Mouse (Mus musculus): ENCODE measurements around the gene Parp12. TPM values are rescaled to one million over a fixed set of nuclear protein-coding genes. Genes with fewer than 3 reads are reported as not detected.

Gene Parp12
- total and polyA plus RNA-seq, 2 experiments from 2014 or later = 3.5 to 8.7 TPM

DNA sequence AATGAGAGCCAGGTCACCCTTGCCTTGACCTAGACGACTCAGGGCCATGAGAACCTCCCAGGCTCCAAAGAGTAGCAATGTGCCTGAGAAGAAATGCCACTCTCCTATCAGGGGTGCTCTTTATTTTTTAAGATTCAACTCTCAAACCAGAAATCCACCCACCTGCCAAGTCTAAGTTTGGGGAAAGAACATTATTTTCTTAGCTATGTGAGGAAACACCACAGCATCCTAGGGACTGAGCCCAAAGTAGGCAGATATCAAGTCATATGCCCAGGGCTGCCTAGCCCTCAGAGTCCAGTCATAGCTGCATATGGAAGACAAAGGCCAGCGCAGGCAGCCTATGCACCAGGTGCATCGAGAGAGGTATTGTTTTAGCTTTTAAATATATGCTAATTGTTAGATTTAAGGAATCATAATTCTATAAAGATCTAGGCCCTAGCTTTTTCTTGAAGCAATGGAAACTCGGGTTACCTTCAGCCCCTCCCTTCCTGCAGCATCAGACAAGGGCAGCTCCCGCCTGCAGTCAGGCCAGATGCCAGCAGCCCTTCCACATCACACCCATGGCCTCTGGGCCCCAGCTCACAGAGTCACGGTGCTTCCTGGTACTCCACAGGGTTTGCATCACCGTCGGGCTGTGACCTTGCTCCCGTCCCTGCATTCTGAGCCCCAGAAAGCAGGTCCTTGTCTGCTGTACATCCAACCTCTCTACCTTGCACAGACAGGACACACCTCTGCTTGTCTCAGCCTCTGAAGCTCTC, 66.2 kb downstream of the Parp12 start:
- no peaks in the 10 kb centered on the region for H3K27me3 ChIP-seq (ENCODE audit: insufficient read depth, low read length)
- 72% methylated on average over 9 of the region's 9 CpGs for WGBS
- H3K9me3 ChIP-seq (ENCODE audit: low read length) = no peaks in the 10 kb centered on the region
- H3K9ac ChIP-seq (replicated peaks; ENCODE audit: low read length) = no peak overlapping the region
- ATAC-seq (no peak), DNase-seq (ENCODE audit: low spot score) (no peak)
- TF ChIP-seq CTCF (IDR thresholded peaks at IDR 0.05; ENCODE audit: low read depth) = no peak
- no peak overlapping the region for H3K4me3 ChIP-seq (ENCODE audit: low read length)
- H3K4me2 ChIP-seq (ENCODE audit: low read depth, low read length) = no peak overlapping the region
- H3K36me3 ChIP-seq (ENCODE audit: insufficient read depth, low read length) = no peaks in the 10 kb centered on the region
- no peak overlapping the region for H3K27ac ChIP-seq
- H3K4me1 ChIP-seq (ENCODE audit: insufficient read depth, low read length) = peaks cover 15% of the 10 kb centered on the region

DNA sequence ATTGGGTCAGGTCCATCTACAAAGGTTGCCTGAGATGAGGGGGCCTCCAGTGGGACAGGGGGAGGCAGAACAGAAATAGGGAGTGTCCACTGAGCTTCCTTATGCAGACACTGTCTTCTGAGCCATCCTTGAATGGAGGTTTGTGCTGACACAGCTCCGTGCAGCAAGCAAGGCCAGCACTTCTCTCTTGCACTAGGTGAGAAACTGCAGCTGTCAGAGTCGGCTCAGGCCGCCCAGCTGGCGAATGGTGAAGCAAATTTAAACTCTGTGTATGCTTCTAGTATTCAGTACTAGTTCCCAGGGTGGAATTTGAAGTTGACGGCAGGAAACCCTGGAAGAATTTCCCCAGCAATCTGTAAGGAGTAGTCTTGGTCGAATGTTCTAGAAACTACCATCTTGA, 67.3 kb downstream of the Parp12 start:
- WGBS = 79% methylated on average over 6 of the region's 6 CpGs
- H3K4me3 ChIP-seq (ENCODE audit: low read length) = no peak overlapping the region
- H3K36me3 ChIP-seq (ENCODE audit: insufficient read depth, low read length) = no peaks in the 10 kb centered on the region
- TF ChIP-seq CTCF (IDR thresholded peaks at IDR 0.05; ENCODE audit: low read depth) = no peak
- peaks cover 15% of the 10 kb centered on the region for H3K4me1 ChIP-seq (ENCODE audit: insufficient read depth, low read length)
- H3K27me3 ChIP-seq (ENCODE audit: insufficient read depth, low read length) = no peaks in the 10 kb centered on the region
- H3K4me2 ChIP-seq (ENCODE audit: low read depth, low read length) = no peak overlapping the region
- no peak overlapping the region for H3K9ac ChIP-seq (replicated peaks; ENCODE audit: low read length)
- ATAC-seq (no peak), DNase-seq (ENCODE audit: low spot score) (no peak)
- no peak overlapping the region for H3K27ac ChIP-seq
- H3K9me3 ChIP-seq (ENCODE audit: low read length) = no peaks in the 10 kb centered on the region

- Histone ChIP-seq H3K4me1 (ENCODE audit: insufficient read depth, low read length) (peaks cover 9% of the 10 kb centered on the region), H3K4me2 (ENCODE audit: low read depth, low read length) (no peak overlapping the region), H3K9ac (replicated peaks; ENCODE audit: low read length) (no peak overlapping the region), H3K36me3 (ENCODE audit: insufficient read depth, low read length) (no peaks in the 10 kb centered on the region), H3K27me3 (ENCODE audit: insufficient read depth, low read length) (no peaks in the 10 kb centered on the region), H3K27ac (no peak overlapping the region), H3K9me3 (ENCODE audit: low read length) (no peaks in the 10 kb centered on the region), H3K4me3 (ENCODE audit: low read length) (no peak overlapping the region)
- TF ChIP-seq CTCF (IDR thresholded peaks at IDR 0.05; ENCODE audit: low read depth) = no peak
- no peak for DNase-seq (ENCODE audit: low spot score)
- 44% methylated on average over 5 of the region's 5 CpGs for WGBS
- no peak for ATAC-seq
These were observed 69.0 kb downstream of the Parp12 start for GRCm38 (mm10) chr6:39049141-39049540.

DNA sequence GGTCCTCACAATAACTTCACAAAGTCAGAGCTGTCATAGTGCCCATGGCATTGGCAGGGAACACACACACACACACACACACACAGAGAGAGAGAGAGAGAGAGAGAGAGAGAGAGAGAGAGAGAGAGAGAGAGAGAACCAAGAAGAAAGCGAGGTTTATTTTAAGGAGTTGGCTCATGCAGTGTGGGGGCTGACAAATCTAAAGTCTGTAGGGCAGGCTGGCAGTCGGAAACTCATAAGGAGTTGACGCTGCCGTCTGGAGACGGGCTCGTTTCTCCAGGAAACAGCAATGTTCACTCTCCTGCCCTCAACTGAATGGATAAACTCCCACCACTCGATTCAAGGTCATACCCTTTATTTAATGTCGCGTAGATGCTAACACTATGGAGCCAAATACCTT, 77.7 kb downstream of the Parp12 start:
- Histone ChIP-seq H3K9ac (replicated peaks; ENCODE audit: low read length) (no peak overlapping the region), H3K9me3 (ENCODE audit: low read length) (no peaks in the 10 kb centered on the region), H3K27ac (no peak overlapping the region), H3K4me1 (ENCODE audit: insufficient read depth, low read length) (no peaks in the 10 kb centered on the region), H3K27me3 (ENCODE audit: insufficient read depth, low read length) (no peaks in the 10 kb centered on the region), H3K36me3 (ENCODE audit: insufficient read depth, low read length) (no peaks in the 10 kb centered on the region), H3K4me2 (ENCODE audit: low read depth, low read length) (no peak overlapping the region), H3K4me3 (ENCODE audit: low read length) (no peak overlapping the region)
- 73% methylated on average over 9 of the region's 9 CpGs for WGBS
- ATAC-seq (no peak), DNase-seq (ENCODE audit: low spot score) (no peak)
- TF ChIP-seq CTCF (IDR thresholded peaks at IDR 0.05; ENCODE audit: low read depth) = no peak

Other genes with a start within 250 kb of the Parp12 start
- 2.0 and 4.3 TPM in 2 replicates for gene Tbxas1, start 242.9 kb downstream of the Parp12 start, total RNA-seq (2014; rRNA removed)
- gene Tbxas1, start 242.9 kb downstream of the Parp12 start, polyA plus RNA-seq (2015; fragmentation: Nextera tagmentation; extraction: Ambion mirVana) = 2.1 and 2.4 TPM in 2 replicates
- gene Hipk2, start 242.2 kb downstream of the Parp12 start, total RNA-seq (2014; rRNA removed) = 60.3 and 67.8 TPM in 2 replicates
- gene Hipk2, start 242.2 kb downstream of the Parp12 start, polyA plus RNA-seq (2015; fragmentation: Nextera tagmentation; extraction: Ambion mirVana) = 24.9 and 25.3 TPM in 2 replicates
- 6.8 and 7.8 TPM in 2 replicates for gene Kdm7a, start 88.4 kb upstream of the Parp12 start, total RNA-seq (2014; rRNA removed)
- gene Kdm7a, start 88.4 kb upstream of the Parp12 start, polyA plus RNA-seq (2015; fragmentation: Nextera tagmentation; extraction: Ambion mirVana) = 2.0 and 2.2 TPM in 2 replicates

Data from hindbrain, postnatal 0 days (tissue).